19 mouse cellular contexts compared by ENCODE assay signal in the genomic region with DNA sequence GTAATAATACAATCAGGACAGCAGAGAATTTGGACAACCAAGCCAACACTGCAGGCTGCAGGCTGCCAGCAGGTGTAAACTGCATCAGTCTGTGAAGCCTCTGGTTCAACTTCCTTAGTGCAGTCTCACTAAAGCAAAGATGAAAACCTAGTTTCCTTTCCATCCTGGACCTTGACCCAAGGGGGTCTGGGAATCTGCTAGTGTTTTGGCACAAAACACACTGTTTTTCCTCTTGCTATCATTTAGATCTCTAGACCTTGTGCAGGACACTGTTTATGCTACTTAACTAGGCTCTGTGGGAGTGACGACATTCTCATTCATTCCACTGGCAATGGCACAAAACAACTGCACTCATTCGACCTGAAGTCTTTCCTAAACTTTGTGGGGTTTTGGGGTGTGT.
DNase-seq lines count a peak whose midpoint lies in the region; ATAC-seq and TF ChIP-seq lines count a peak whose summit lies in the region.
"Had no signal": no experiment of that assay in that cellular context is flagged by ENCODE, and none has a peak within 500 bp of the region (broad histone marks: within the 10 kb centered on the region; RNA-seq: fewer than 3 reads in every experiment).

No protein-coding gene starts in this region.

- H3K27ac ChIP-seq in gastrocnemius, adult 2 months = peak overlapping the region; percentile 63
- peak overlapping the region; percentile 62; the same call in 1 of the 2 replicates for H3K27ac ChIP-seq in kidney, embryonic 16.5 days (ENCODE audit: low read length)
- peak overlapping the region; percentile 77 for H3K27ac ChIP-seq in lung, embryonic 15.5 days
- H3K27ac ChIP-seq: embryonic facial prominence, embryonic 15.5 days; hindbrain, embryonic 10.5 days; macrophage had no signal

- H3K9me3 ChIP-seq in kidney, embryonic 16.5 days (ENCODE audit: low read length) = no peaks in the 10 kb centered on the region
- H3K9me3 ChIP-seq in lung, embryonic 15.5 days = no peaks in the 10 kb centered on the region
- H3K9me3 ChIP-seq: embryonic facial prominence, embryonic 15.5 days; G1E; hindbrain, embryonic 10.5 days had no signal

- TF ChIP-seq CTCF in gastrocnemius, adult 2 months (IDR thresholded peaks at IDR 0.05) = no peak
- TF ChIP-seq CTCF in lung, adult 2 months (IDR thresholded peaks at IDR 0.05; ENCODE audit: insufficient read depth, low read length) = no peak

- ATAC-seq in kidney, embryonic 16.5 days (ENCODE audit: low FRiP score, low TSS enrichment) = no peak
- no peak for ATAC-seq in lung, embryonic 15.5 days (ENCODE audit: borderline replicate concordance, extremely low read depth, low FRiP score, low TSS enrichment)
- ATAC-seq in erythroblast, adult 5-6 weeks (replicated peaks; ENCODE audit: low FRiP score, poor library complexity, severe bottlenecking) = no peak
- ATAC-seq: CD4-positive, CD25-positive, alpha-beta regulatory T cell, adult 4 months had no signal

- no peak for DNase-seq in gastrocnemius, adult 2 months
- no peak for DNase-seq in gastrocnemius, postnatal 25 days
- DNase-seq in kidney, adult 11 months = no peak
- DNase-seq in lung, adult 2 months = no peak
- DNase-seq in lung, postnatal 36 days = peak; percentile 39
- DNase-seq: cerebellum, adult 8-10 months; gastrocnemius, postnatal 14 days; liver; right cerebral cortex, postnatal 4 days; thymus, postnatal 4 days had no signal

- no peak overlapping the region for H3K4me3 ChIP-seq in gastrocnemius, adult 2 months
- no peak overlapping the region for H3K4me3 ChIP-seq in kidney, embryonic 16.5 days (ENCODE audit: low read length)
- H3K4me3 ChIP-seq in lung, embryonic 15.5 days = no peak overlapping the region
- no peak overlapping the region for H3K4me3 ChIP-seq in lung, adult 2 months (replicated peaks; ENCODE audit: extremely low read depth, low read depth, low read length)
- H3K4me3 ChIP-seq: embryonic facial prominence, embryonic 15.5 days; hindbrain, embryonic 10.5 days had no signal

- H3K4me2 ChIP-seq in kidney, embryonic 16.5 days (replicated peaks; ENCODE audit: low read depth, low read length) = no peak overlapping the region
- no peak overlapping the region for H3K4me2 ChIP-seq in lung, embryonic 15.5 days
- H3K4me2 ChIP-seq: embryonic facial prominence, embryonic 15.5 days; midbrain, embryonic 11.5 days had no signal

- TF ChIP-seq POLR2A in lung, adult 2 months (IDR thresholded peaks at IDR 0.05; ENCODE audit: borderline replicate concordance, extremely low read depth, low read depth, low read length) = no peak

- H3K4me1 ChIP-seq in kidney, embryonic 16.5 days (ENCODE audit: insufficient read depth, low read length) = no peaks in the 10 kb centered on the region
- peaks cover 10% of the 10 kb centered on the region; the same call in 1 of the 2 replicates for H3K4me1 ChIP-seq in lung, embryonic 15.5 days
- peaks cover 23% of the 10 kb centered on the region for H3K4me1 ChIP-seq in lung, adult 2 months (ENCODE audit: control insufficient read depth, insufficient read depth, low read length)
- H3K4me1 ChIP-seq: embryonic facial prominence, embryonic 15.5 days; hindbrain, embryonic 10.5 days had no signal

- 0 out of 2 replicates have a peak overlapping the region, but pooled peaks have one; percentile 9 for H3K9ac ChIP-seq in kidney, embryonic 16.5 days (replicated peaks; ENCODE audit: low read length)
- no peak overlapping the region for H3K9ac ChIP-seq in lung, embryonic 15.5 days
- H3K9ac ChIP-seq: embryonic facial prominence, embryonic 15.5 days had no signal

- peaks cover 37% of the 10 kb centered on the region for H3K36me3 ChIP-seq in kidney, embryonic 16.5 days (ENCODE audit: insufficient read depth, low read length)
- peaks cover 52% of the 10 kb centered on the region for H3K36me3 ChIP-seq in lung, embryonic 15.5 days

- H3K27me3 ChIP-seq in kidney, embryonic 16.5 days (ENCODE audit: insufficient read depth, low read length) = no peaks in the 10 kb centered on the region
- no peaks in the 10 kb centered on the region for H3K27me3 ChIP-seq in lung, embryonic 15.5 days
- H3K27me3 ChIP-seq: embryonic facial prominence, embryonic 15.5 days had no signal

- intact Hi-C loops in gastrocnemius, adult 2 months (cut with DNase I) = loop anchor here (2.0 kb wide), 1 partner anchor 73 kb away; no protein-coding TSS in a partner anchor

- WGBS in kidney, embryonic 16.5 days = 56% methylated on average over 2 of the region's 2 CpGs
- WGBS in lung, embryonic 15.5 days = 60% methylated on average over 2 of the region's 2 CpGs
- 44% methylated on average over 2 of the region's 2 CpGs for WGBS in lung, adult 2 months
